Mouse (Mus musculus) neutrophil, adult 83 days (primary cell): ENCODE data around the gene Gmppa. TPM values are rescaled to one million over a fixed set of nuclear protein-coding genes. Genes with fewer than 3 reads are reported as not detected.

Experiments used
- total RNA-seq, 2 experiments: library from RNA; stranded (reverse); gene quantifications; one replicate each; pipeline ENCODE4 v1.2.4; 2023

Gene Gmppa
- 10 to 100 TPM; 46.4 to 47.9 TPM for total RNA-seq

GRCm38 (mm10) chr1:75435475-75436328, at the start of gene Gmppa:
TSS of gene Gmppa (plus strand) at chr1:75435930.

GRCm38 (mm10) chr1:75450314-75451005, 14.7 kb downstream of the Gmppa start, which contains the start of gene Asic4:
TSS of gene Asic4 (plus strand) at chr1:75450436.

GRCm38 (mm10) chr1:75478916-75479634, 43.3 kb downstream of the Gmppa start, which contains the start of the genes Chpf and Tmem198:
TSS of gene Chpf (minus strand) at chr1:75479307.
TSS of gene Tmem198 (plus strand) at chr1:75479532.

Other genes starting within 250 kb of the Gmppa start
- gene Ankzf1, start 243.8 kb upstream of the Gmppa start, total RNA-seq = 10 to 100 TPM; 20.1 to 20.9 TPM
- gene Atg9a, start 243.7 kb upstream of the Gmppa start, total RNA-seq = 10 to 100 TPM; 69.5 to 69.6 TPM
- 10 to 100 TPM; 20.6 to 23.3 TPM for gene Glb1l, start 225.1 kb upstream of the Gmppa start, total RNA-seq
- 100 to 1,000 TPM; 136 to 150 TPM for gene Stk16, start 225.1 kb upstream of the Gmppa start, total RNA-seq
- gene Tuba4a, start 216.1 kb upstream of the Gmppa start, total RNA-seq = 100 to 1,000 TPM; 408 to 432 TPM
- not detected for gene A630095N17Rik, start 203.8 kb upstream of the Gmppa start, total RNA-seq
- gene Dnajb2, start 199.5 kb upstream of the Gmppa start, total RNA-seq = 10 to 100 TPM; 13.0 to 17.9 TPM
- not detected for gene Ptprn, start 171.4 kb upstream of the Gmppa start, total RNA-seq
- not detected for gene Resp18, start 157.5 kb upstream of the Gmppa start, total RNA-seq
- gene Dnpep, start 117.9 kb upstream of the Gmppa start, total RNA-seq = 10 to 100 TPM; 26.2 to 31.6 TPM
- gene Des, start 75.6 kb upstream of the Gmppa start, total RNA-seq = under 1 TPM; 0.11 to 0.38 TPM
- not detected for gene Speg, start 60.6 kb upstream of the Gmppa start, total RNA-seq
- gene Asic4, start 14.5 kb downstream of the Gmppa start, total RNA-seq = not detected
- 1 to 10 TPM; 1.2 to 1.5 TPM for gene Chpf, start 43.4 kb downstream of the Gmppa start, total RNA-seq
- gene Tmem198, start 43.6 kb downstream of the Gmppa start, total RNA-seq = not detected
- gene Obsl1, start 70.5 kb downstream of the Gmppa start, total RNA-seq = under 1 TPM in 1 of 2 experiments, not detected in 1; 0.24 TPM
- gene Inha, start 71.1 kb downstream of the Gmppa start, total RNA-seq = not detected
- gene Stk11ip, start 85.6 kb downstream of the Gmppa start, total RNA-seq = 10 to 100 TPM; 32.4 to 36.6 TPM
- gene Slc4a3, start 110.3 kb downstream of the Gmppa start, total RNA-seq = under 1 TPM in 1 of 2 experiments, not detected in 1; 0.13 TPM